ENCODE assay signal across 11 mouse cellular contexts in genomic region chr6:99033062-99033461, GRCm38 (mm10).
DNase-seq lines count a peak whose midpoint lies in the region; ATAC-seq and TF ChIP-seq lines count a peak whose summit lies in the region.
"Had no signal": no experiment of that assay in that cellular context is flagged by ENCODE, and none has a peak within 500 bp of the region (broad histone marks: within the 10 kb centered on the region; RNA-seq: fewer than 3 reads in every experiment).

No protein-coding gene starts in this region.

- no peak overlapping the region for H3K4me2 ChIP-seq in midbrain, postnatal 0 days (ENCODE audit: low read depth, low read length, poor library complexity, severe bottlenecking)
- no peak overlapping the region for H3K4me2 ChIP-seq in midbrain, embryonic 11.5 days
- H3K4me2 ChIP-seq: heart, embryonic 15.5 days had no signal

- TF ChIP-seq POLR2A in brain, embryonic 14.5 days (IDR thresholded peaks at IDR 0.05; ENCODE audit: borderline replicate concordance, extremely low read depth, insufficient read depth, insufficient read length, poor library complexity, severe bottlenecking) = no peak

- no peaks in the 10 kb centered on the region for H3K4me1 ChIP-seq in midbrain, postnatal 0 days (ENCODE audit: insufficient read depth, low read length)
- peaks cover 9% of the 10 kb centered on the region for H3K4me1 ChIP-seq in midbrain, embryonic 11.5 days (ENCODE audit: control insufficient read depth, insufficient read depth, low read length)

- WGBS in midbrain, postnatal 0 days = 34% methylated on average over 6 of the region's 6 CpGs
- 38% methylated on average over 6 of the region's 6 CpGs for WGBS in midbrain, embryonic 11.5 days

- no peak for ATAC-seq in midbrain, postnatal 0 days (ENCODE audit: low FRiP score)
- no peak for ATAC-seq in midbrain, embryonic 11.5 days (ENCODE audit: low FRiP score)
- peak; percentile 36; the same call in 1 of the 2 replicates for ATAC-seq in monocyte, adult 5-6 weeks (replicated peaks; ENCODE audit: insufficient number of reproducible peaks, low FRiP score, low TSS enrichment, poor library complexity, severe bottlenecking)

- no peaks in the 10 kb centered on the region for H3K27me3 ChIP-seq in midbrain, postnatal 0 days (ENCODE audit: insufficient read depth, low read length)
- H3K27me3 ChIP-seq in midbrain, embryonic 11.5 days (ENCODE audit: control insufficient read depth, insufficient read depth, low read length) = no peaks in the 10 kb centered on the region
- H3K27me3 ChIP-seq: heart, embryonic 15.5 days; megakaryocyte, embryonic 14.5 days had no signal

- H3K4me3 ChIP-seq in gastrocnemius, adult 2 months = no peak overlapping the region
- no peak overlapping the region for H3K4me3 ChIP-seq in midbrain, postnatal 0 days (ENCODE audit: low read depth, low read length)
- H3K4me3 ChIP-seq in midbrain, embryonic 11.5 days (ENCODE audit: low read depth, low read length) = no peak overlapping the region
- H3K4me3 ChIP-seq: heart, embryonic 15.5 days; megakaryocyte, embryonic 14.5 days had no signal

- H3K9me3 ChIP-seq in midbrain, postnatal 0 days (ENCODE audit: low read length) = no peaks in the 10 kb centered on the region
- H3K9me3 ChIP-seq in midbrain, embryonic 11.5 days (ENCODE audit: control insufficient read depth, low read length) = no peaks in the 10 kb centered on the region
- H3K9me3 ChIP-seq: heart, embryonic 15.5 days; megakaryocyte, embryonic 14.5 days had no signal

- peak; percentile 47 for TF ChIP-seq CTCF in gastrocnemius, adult 2 months (IDR thresholded peaks at IDR 0.05)
- TF ChIP-seq CTCF in midbrain, postnatal 0 days (IDR thresholded peaks at IDR 0.05) = peak; percentile 67
- TF ChIP-seq CTCF in brain, embryonic 14.5 days (IDR thresholded peaks at IDR 0.05; ENCODE audit: borderline replicate concordance, extremely low read depth, insufficient read depth, insufficient read length) = peak; percentile 35; the same call in 1 of the 2 replicates

- no peak overlapping the region for H3K27ac ChIP-seq in gastrocnemius, adult 2 months
- H3K27ac ChIP-seq in midbrain, postnatal 0 days (ENCODE audit: low read depth, low read length) = no peak overlapping the region
- no peak overlapping the region for H3K27ac ChIP-seq in midbrain, embryonic 11.5 days (ENCODE audit: low read depth, low read length)
- H3K27ac ChIP-seq: heart, embryonic 15.5 days had no signal

- DNase-seq in gastrocnemius, adult 2 months = no peak
- no peak for DNase-seq in gastrocnemius, postnatal 14 days
- DNase-seq in midbrain, postnatal 0 days (ENCODE audit: low spot score) = no peak
- no peak for DNase-seq in midbrain, embryonic 11.5 days (ENCODE audit: low spot score, missing footprints)
- no peak for DNase-seq in brain, embryonic 14.5 days (ENCODE audit: low read depth)
- no peak for DNase-seq in spleen, postnatal 4 days (ENCODE audit: low spot score in 2 of 2)
- DNase-seq in spleen, adult 18-20 months = no peak
- DNase-seq: layer of hippocampus, adult 9-11 months had no signal

- H3K9ac ChIP-seq in midbrain, postnatal 0 days (replicated peaks; ENCODE audit: low read length, poor library complexity, severe bottlenecking) = no peak overlapping the region
- no peak overlapping the region for H3K9ac ChIP-seq in midbrain, embryonic 11.5 days (ENCODE audit: low read length)
- H3K9ac ChIP-seq: heart, embryonic 15.5 days had no signal

- H3K36me3 ChIP-seq in midbrain, postnatal 0 days (ENCODE audit: insufficient read depth, low read length) = no peaks in the 10 kb centered on the region
- no peaks in the 10 kb centered on the region for H3K36me3 ChIP-seq in midbrain, embryonic 11.5 days (ENCODE audit: control insufficient read depth, insufficient read depth, low read length)
- H3K36me3 ChIP-seq: heart, embryonic 15.5 days had no signal

- intact Hi-C loops in gastrocnemius, adult 2 months (cut with DNase I) = no loop called here
- intact Hi-C loops in gastrocnemius, postnatal 14 days (cut with DNase I; ENCODE audit: low total_unique reads) = loop anchor here (5.0 kb wide), 1 partner anchor 56 kb away; no protein-coding TSS in a partner anchor
